Mouse (Mus musculus): ENCODE measurements at regions not wholly inside any gene's neighbourhood (a gene's known extent, or its start where the extent isn't known, plus 50 kb on each side); places are given as distances from the start of the nearest gene placed in this dataset.
A peak's percentile ranks its signal among the peaks of the same experiment; 100 is the strongest.

DNA sequence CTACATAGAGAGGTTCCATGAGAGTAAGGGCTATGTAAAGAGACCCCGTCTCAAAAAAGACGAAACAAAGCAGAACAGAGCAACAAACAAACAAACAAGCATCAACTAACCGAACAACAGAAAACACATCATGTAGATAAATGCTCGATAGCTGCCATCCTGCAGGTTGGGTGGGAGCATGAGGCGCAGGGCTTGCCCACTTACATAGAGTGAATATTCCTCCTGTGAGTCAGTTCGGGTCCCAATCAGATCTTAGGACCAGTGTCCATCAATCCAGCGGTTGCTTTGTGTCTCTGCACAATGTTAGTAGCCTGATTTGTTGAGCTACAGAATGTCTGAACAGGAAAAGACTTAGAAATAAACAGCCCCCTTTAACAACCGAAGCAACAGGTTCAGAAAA, 129.4 kb upstream of the Rcn1 start:
- no peaks in the 10 kb centered on the region for H3K36me3 ChIP-seq
- no peak overlapping the region for H3K4me3 ChIP-seq (replicated peaks)
- 91% methylated on average over 8 of the region's 8 CpGs for WGBS
- H3K9me3 ChIP-seq (replicated peaks) = no peaks in the 10 kb centered on the region
- H3K27me3 ChIP-seq (replicated peaks) = peaks cover 3% of the 10 kb centered on the region; the same call in 1 of the 2 replicates
- no peak for ATAC-seq (ENCODE audit: low FRiP score)
- no peak overlapping the region for H3K9ac ChIP-seq (replicated peaks)
- H3K27ac ChIP-seq (replicated peaks) = no peak overlapping the region
- H3K4me2 ChIP-seq = no peak overlapping the region
- no peaks in the 10 kb centered on the region for H3K4me1 ChIP-seq

DNA sequence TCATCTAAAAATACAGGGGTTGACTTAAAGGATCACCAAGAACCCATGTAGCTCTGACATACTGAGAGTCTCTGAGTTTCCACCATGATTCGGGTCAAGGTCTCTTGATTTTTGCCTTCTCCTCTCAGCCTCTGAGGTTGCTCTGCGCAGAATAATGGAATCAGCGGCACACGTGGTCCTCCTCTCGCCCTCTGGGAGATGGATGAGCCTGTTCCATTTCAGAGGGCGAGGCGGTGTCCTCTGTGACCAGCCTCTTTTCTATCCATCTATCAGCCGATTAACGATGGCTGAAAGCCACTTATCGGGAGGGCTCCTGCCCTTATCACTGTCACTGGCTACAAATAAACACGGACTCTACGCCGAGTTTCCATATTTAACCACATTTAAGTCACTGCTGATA, 124.6 kb upstream of the Pax6 start:
- ATAC-seq (ENCODE audit: low FRiP score) = no peak
- Histone ChIP-seq H3K4me3 (replicated peaks) (no peak overlapping the region), H3K27me3 (replicated peaks) (no peaks in the 10 kb centered on the region), H3K36me3 (no peaks in the 10 kb centered on the region), H3K4me2 (no peak overlapping the region), H3K27ac (replicated peaks) (no peak overlapping the region), H3K4me1 (no peaks in the 10 kb centered on the region), H3K9ac (replicated peaks) (no peak overlapping the region), H3K9me3 (replicated peaks) (no peaks in the 10 kb centered on the region)
- WGBS = 73% methylated on average over 13 of the region's 13 CpGs

DNA sequence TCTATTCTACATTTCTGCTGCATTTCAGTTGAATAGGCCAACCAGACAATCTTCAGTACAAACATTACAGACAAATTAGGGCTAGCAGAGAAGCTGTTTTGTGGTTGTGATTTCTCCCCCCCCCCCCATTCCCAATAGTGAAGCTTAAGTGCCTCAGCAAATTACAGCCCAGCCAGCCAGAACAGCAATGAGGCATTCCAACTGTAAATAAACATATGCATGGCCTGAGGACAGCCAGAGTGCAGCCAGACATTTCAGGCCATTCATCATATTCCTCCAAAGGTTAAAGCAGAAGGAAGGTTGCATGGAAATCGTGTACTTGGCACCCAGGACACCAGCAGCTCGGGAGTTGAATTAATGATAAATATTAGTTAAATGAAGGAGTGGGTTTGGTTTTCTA, 116.6 kb upstream of the Pax6 start:
- 62% methylated on average over 2 of the region's 2 CpGs for WGBS
- H3K4me3 ChIP-seq (replicated peaks) = no peak overlapping the region
- H3K4me2 ChIP-seq = no peak overlapping the region
- no peaks in the 10 kb centered on the region for H3K9me3 ChIP-seq (replicated peaks)
- ATAC-seq (ENCODE audit: low FRiP score) = peak; percentile 57; the same call in 1 of the 2 replicates
- H3K4me1 ChIP-seq = 0 out of 2 replicates have a peak, but pooled peaks cover 3% of the 10 kb centered on the region
- no peaks in the 10 kb centered on the region for H3K27me3 ChIP-seq (replicated peaks)
- H3K36me3 ChIP-seq = no peaks in the 10 kb centered on the region
- H3K9ac ChIP-seq (replicated peaks) = no peak overlapping the region
- H3K27ac ChIP-seq (replicated peaks) = no peak overlapping the region

DNA sequence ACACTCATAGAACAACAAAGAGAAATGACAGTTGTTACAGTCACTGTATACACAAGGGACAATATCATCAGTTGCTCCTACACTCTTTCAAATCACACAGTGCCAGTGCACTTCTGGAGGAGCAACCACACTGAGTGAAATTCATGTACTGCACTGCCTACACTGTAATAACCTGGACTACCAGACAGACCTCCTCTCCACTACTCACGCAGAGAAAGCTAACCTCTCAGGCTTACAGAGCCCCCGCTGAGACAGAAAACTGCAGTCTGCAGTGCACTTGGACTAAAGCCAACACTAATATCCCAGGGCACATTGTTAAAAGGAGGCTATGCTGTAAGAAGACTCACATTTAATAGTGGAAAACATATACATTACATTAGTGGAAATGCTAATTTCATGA, 81.9 kb upstream of the Pax6 start:
- H3K4me1 ChIP-seq = peaks cover 3% of the 10 kb centered on the region; the same call in 1 of the 2 replicates
- H3K4me2 ChIP-seq = no peak overlapping the region
- no peak overlapping the region for H3K9ac ChIP-seq (replicated peaks)
- no peaks in the 10 kb centered on the region for H3K36me3 ChIP-seq
- H3K4me3 ChIP-seq (replicated peaks) = no peak overlapping the region
- H3K9me3 ChIP-seq (replicated peaks) = no peaks in the 10 kb centered on the region
- no peaks in the 10 kb centered on the region for H3K27me3 ChIP-seq (replicated peaks)
- ATAC-seq (ENCODE audit: low FRiP score) = no peak
- H3K27ac ChIP-seq (replicated peaks) = no peak overlapping the region
- WGBS = 22% methylated on average over 2 of the region's 2 CpGs

DNA sequence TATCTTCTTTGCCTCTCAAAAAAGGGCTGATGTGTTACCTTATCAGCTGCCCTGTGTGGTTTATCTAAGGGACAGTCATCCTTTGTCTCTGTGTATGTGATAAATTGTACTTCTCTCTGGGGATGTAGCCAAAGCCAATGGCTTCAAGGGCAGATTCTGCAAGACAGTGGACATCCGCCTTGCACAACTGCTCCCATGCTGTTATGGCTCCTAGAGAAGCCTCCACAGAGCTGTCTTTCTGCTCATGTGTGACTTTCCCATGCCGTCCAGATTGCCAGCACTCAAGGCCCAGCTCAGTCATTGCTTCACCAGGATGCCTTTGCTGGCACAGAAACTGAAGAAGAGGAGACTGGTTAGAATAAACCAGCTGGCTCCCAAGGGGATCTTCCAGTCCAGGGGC, 74.6 kb upstream of the Pax6 start:
- Histone ChIP-seq H3K4me3 (replicated peaks) (no peak overlapping the region), H3K36me3 (no peaks in the 10 kb centered on the region), H3K27me3 (replicated peaks) (no peaks in the 10 kb centered on the region), H3K4me1 (no peaks in the 10 kb centered on the region), H3K9me3 (replicated peaks) (no peaks in the 10 kb centered on the region), H3K27ac (replicated peaks) (no peak overlapping the region), H3K9ac (replicated peaks) (no peak overlapping the region), H3K4me2 (no peak overlapping the region)
- ATAC-seq (ENCODE audit: low FRiP score) = no peak
- 92% methylated on average over 2 of the region's 2 CpGs for WGBS

DNA sequence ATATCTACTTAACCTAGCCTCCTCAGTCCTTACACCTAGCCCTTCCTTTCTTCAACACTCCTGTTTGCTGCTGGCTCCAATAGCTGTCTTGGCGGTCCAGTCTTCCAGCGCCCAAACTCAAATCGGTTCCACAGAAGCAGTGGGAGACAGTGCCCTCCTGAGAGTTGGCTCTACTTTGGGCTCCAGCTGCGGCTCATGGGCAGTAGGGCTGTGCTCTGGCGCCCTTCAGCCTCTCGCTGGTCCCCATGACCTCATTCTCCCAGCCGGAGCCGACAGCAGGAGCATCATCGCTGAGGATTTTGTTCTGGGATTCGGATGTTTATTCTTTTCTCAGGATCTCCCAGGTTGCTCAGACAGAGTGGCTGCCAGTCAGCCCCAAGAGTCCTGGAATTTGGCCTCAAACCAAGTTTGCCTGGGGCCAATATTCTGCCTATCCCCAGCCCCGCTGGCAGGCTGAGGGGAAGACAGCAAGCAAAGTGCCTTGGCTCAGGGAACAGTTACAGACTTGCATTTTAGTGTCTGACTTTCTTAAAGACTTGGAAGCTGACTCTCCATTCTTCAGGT, 64.1 kb upstream of the Pax6 start:
- WGBS = 53% methylated on average over 11 of the region's 11 CpGs
- no peak for ATAC-seq (ENCODE audit: low FRiP score)
- no peaks in the 10 kb centered on the region for H3K9me3 ChIP-seq (replicated peaks)
- no peak overlapping the region for H3K4me2 ChIP-seq
- no peak overlapping the region for H3K4me3 ChIP-seq (replicated peaks)
- peaks cover 3% of the 10 kb centered on the region; the same call in 1 of the 2 replicates for H3K4me1 ChIP-seq
- H3K36me3 ChIP-seq = no peaks in the 10 kb centered on the region
- H3K27ac ChIP-seq (replicated peaks) = no peak overlapping the region
- peaks cover 22% of the 10 kb centered on the region for H3K27me3 ChIP-seq (replicated peaks)
- H3K9ac ChIP-seq (replicated peaks) = no peak overlapping the region

DNA sequence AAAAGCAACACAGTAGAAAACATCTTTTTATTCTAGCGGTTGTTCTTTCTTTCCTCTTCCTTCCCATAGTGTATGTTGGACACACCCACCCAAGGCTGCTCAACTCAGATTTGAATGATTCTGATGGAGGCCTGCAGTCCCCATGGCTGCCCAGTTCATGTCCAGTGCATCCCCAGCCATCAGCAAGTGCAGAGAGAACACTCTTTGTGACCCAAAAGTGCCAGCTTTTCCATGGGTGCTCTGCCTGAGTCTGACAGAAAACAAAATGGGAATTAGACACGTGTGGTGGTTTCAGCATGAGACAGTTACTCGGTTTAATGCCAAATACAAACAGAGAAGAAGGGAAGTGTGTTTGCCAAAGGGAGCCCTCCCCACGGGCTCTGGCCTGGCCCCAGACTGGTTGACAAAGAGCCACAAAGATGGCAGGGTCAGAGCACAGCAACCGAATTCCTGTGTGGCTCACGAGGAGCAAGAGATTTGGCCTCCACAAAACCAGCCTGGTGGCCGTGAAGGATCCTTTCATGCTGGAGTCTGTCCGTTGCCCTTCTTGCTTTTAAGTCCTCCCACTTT, 60.6 kb upstream of the Pax6 start:
- no peak for ATAC-seq (ENCODE audit: low FRiP score)

DNA sequence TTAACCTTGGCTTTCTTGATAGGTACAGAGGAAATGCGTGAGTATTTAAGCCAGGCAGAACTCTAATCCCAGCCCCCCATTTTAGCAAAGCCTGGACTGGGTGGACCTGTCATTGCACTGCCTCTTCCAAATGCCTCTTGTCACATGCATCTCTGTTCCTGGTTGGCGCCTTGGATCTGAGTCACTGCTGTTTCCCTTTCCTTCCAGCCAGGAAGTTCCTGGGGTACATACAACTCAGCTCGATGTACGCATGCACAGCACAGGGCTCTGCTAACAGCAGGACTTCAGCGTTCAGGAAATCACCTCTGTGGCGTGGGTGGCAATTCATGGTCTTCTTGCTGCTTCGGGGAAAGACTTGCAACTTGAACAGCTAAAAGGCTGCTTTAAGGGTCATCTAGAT, 59.9 kb upstream of the Pax6 start:
- 76% methylated on average over 7 of the region's 7 CpGs for WGBS
- no peaks in the 10 kb centered on the region for H3K36me3 ChIP-seq
- H3K27ac ChIP-seq (replicated peaks) = no peak overlapping the region
- no peak overlapping the region for H3K9ac ChIP-seq (replicated peaks)
- no peaks in the 10 kb centered on the region for H3K9me3 ChIP-seq (replicated peaks)
- H3K4me1 ChIP-seq = peaks cover 18% of the 10 kb centered on the region
- peaks cover 38% of the 10 kb centered on the region for H3K27me3 ChIP-seq (replicated peaks)
- H3K4me2 ChIP-seq = no peak overlapping the region
- H3K4me3 ChIP-seq (replicated peaks) = no peak overlapping the region
- ATAC-seq (ENCODE audit: low FRiP score) = no peak

More for the DNA sequence above, 60.6 kb upstream of the Pax6 start:
- Histone ChIP-seq H3K9ac (replicated peaks) (no peak overlapping the region), H3K4me1 (peaks cover 18% of the 10 kb centered on the region), H3K4me2 (no peak overlapping the region), H3K9me3 (replicated peaks) (no peaks in the 10 kb centered on the region), H3K27me3 (replicated peaks) (peaks cover 34% of the 10 kb centered on the region), H3K36me3 (no peaks in the 10 kb centered on the region), H3K27ac (replicated peaks) (no peak overlapping the region), H3K4me3 (replicated peaks) (no peak overlapping the region)
- WGBS = 55% methylated on average over 8 of the region's 8 CpGs

DNA sequence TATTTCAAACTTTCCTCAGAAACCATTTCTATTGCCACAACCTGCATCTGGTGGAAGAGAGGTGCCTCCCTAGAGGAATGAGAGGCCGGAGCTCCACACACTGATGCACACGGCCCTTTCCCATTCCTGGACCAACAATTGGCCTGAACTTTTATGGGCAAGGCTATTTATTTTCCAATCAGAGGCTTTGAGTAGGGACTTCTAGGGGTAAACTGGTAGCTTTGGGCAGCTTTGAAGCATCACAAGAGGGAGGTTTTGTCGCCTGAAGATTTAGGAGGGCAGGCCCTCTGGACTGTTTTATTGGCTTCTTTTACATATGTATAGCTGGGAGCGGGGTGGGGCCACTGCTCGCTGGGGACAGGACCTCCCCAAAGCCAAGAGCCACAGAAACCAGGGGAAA, 57.7 kb upstream of the Pax6 start:
- Histone ChIP-seq H3K27ac (replicated peaks) (peak overlapping the region; percentile 45; the same call in 1 of the 2 replicates), H3K9ac (replicated peaks) (no peak overlapping the region), H3K4me1 (peaks cover 18% of the 10 kb centered on the region), H3K4me3 (replicated peaks) (no peak overlapping the region), H3K9me3 (replicated peaks) (no peaks in the 10 kb centered on the region), H3K4me2 (no peak overlapping the region), H3K36me3 (no peaks in the 10 kb centered on the region), H3K27me3 (replicated peaks) (peaks cover 46% of the 10 kb centered on the region)
- ATAC-seq (ENCODE audit: low FRiP score) = 0 out of 2 replicates have a peak, but pooled peaks have one; percentile 15
- 18% methylated on average over 5 of the region's 5 CpGs for WGBS

DNA sequence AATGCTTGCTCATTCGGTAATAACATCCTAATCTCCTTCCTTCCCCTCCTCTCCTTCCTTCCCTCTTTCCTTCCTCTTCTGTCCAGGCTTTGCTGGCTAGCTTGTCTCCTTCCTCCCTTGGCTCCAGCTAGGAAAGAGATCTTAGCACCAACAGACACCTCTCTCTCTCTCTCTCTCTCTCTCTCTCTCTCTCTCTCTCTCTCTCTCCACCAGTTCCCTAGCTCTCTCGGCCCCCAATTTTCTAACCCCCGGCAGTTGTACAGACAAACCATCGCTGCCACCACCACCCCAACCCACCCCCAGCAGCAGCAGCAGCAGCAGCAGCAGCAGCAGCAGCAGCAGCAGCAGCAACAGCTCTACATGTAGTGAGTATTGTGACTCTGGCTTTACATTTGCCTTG, 57.0 kb upstream of the Pax6 start:
- WGBS = 4% methylated on average over 4 of the region's 4 CpGs
- Histone ChIP-seq H3K27me3 (replicated peaks) (peaks cover 40% of the 10 kb centered on the region), H3K27ac (replicated peaks) (peak overlapping the region; percentile 45; the same call in 1 of the 2 replicates), H3K9ac (replicated peaks) (no peak overlapping the region), H3K4me2 (peak overlapping the region; percentile 34), H3K4me3 (replicated peaks) (no peak overlapping the region), H3K9me3 (replicated peaks) (no peaks in the 10 kb centered on the region), H3K4me1 (peaks cover 24% of the 10 kb centered on the region), H3K36me3 (no peaks in the 10 kb centered on the region)
- no peak for ATAC-seq (ENCODE audit: low FRiP score)

DNA sequence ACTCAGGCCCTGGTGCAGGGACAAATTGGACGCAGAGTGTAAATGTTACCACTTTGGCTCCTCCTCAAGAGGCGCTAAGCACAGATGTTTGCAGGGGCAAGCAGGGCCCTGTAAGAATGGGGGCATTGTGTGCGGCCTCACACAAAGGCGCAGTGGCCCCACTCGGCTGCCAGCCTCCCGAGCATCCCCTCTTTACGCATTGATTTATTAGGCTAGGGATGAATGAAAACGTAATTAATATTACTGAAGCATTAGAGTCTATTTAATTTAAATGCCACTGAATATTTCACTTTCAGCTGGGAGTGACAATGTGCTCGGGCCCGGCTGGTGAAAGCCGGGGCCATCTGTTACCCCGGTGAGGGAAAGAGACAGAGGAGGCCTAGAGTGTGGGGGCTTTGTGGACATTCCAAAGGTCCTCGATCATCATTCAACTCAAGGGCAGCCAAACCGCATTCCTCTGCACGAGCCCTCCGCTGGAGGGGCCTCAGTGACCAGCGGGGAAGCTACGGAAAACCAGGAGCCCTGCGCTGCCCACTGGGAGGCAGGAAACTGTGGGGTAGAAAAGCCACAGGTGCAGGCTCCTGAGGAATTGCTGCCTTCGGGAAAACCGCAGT, 56.5 kb upstream of the Pax6 start:
- no peaks in the 10 kb centered on the region for H3K36me3 ChIP-seq
- peak; percentile 77 for ATAC-seq (ENCODE audit: low FRiP score)
- H3K4me2 ChIP-seq = peak overlapping the region; percentile 34
- no peak overlapping the region for H3K9ac ChIP-seq (replicated peaks)
- H3K9me3 ChIP-seq (replicated peaks) = no peaks in the 10 kb centered on the region
- peaks cover 38% of the 10 kb centered on the region for H3K27me3 ChIP-seq (replicated peaks)
- H3K27ac ChIP-seq (replicated peaks) = peak overlapping the region; percentile 51
- WGBS = 4% methylated on average over 21 of the region's 21 CpGs
- H3K4me3 ChIP-seq (replicated peaks) = no peak overlapping the region
- peaks cover 24% of the 10 kb centered on the region for H3K4me1 ChIP-seq

DNA sequence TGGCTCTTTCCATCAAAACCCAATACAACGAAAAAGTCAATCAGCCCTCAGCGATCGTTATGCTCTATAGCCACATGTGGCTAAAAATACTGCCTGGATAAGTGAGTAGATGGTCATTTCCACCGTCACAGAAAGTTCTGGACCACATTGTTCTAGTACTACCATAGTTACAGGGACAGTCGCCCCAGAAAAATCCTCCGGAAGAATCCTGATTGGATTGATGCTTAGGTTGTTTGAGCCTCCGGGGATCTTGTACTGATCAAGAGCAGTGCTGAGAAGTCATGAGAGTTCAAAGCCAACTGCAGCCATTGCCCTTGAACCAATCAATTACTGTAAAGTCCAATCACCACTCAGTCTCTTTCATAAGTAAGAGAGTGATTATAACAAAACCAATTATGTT, 56.0 kb upstream of the Pax6 start:
- Histone ChIP-seq H3K4me3 (replicated peaks) (no peak overlapping the region), H3K9me3 (replicated peaks) (no peaks in the 10 kb centered on the region), H3K36me3 (no peaks in the 10 kb centered on the region), H3K27ac (replicated peaks) (peak overlapping the region; percentile 51; the same call in 1 of the 2 replicates), H3K4me2 (peak overlapping the region; percentile 34), H3K27me3 (replicated peaks) (peaks cover 42% of the 10 kb centered on the region), H3K4me1 (peaks cover 24% of the 10 kb centered on the region), H3K9ac (replicated peaks) (no peak overlapping the region)
- no peak for ATAC-seq (ENCODE audit: low FRiP score)
- WGBS = 9% methylated on average over 7 of the region's 7 CpGs
